Mouse (Mus musculus): ENCODE measurements around the gene Pakap.

- TF ChIP-seq CTCF (IDR thresholded peaks at IDR 0.05; ENCODE audit: low read depth, low read length) = no peak
- TF ChIP-seq POLR2A (IDR thresholded peaks at IDR 0.05; ENCODE audit: borderline replicate concordance, low read depth, low read length) = no peak
Observed at GRCm38 (mm10) chr4:57883520-57884421, 315.8 kb downstream of the Pakap start.

Data from bone marrow macrophage, adult 2 months (primary cell).